Mouse (Mus musculus): Measurements from ENCODE around the gene Cltb. TPM values are rescaled to one million over a fixed set of nuclear protein-coding genes. Genes with fewer than 3 reads are reported as not detected.

Gene Cltb
- total and polyA plus RNA-seq, 3 experiments: 70.6 to 190 (median 73.6) TPM

DNA sequence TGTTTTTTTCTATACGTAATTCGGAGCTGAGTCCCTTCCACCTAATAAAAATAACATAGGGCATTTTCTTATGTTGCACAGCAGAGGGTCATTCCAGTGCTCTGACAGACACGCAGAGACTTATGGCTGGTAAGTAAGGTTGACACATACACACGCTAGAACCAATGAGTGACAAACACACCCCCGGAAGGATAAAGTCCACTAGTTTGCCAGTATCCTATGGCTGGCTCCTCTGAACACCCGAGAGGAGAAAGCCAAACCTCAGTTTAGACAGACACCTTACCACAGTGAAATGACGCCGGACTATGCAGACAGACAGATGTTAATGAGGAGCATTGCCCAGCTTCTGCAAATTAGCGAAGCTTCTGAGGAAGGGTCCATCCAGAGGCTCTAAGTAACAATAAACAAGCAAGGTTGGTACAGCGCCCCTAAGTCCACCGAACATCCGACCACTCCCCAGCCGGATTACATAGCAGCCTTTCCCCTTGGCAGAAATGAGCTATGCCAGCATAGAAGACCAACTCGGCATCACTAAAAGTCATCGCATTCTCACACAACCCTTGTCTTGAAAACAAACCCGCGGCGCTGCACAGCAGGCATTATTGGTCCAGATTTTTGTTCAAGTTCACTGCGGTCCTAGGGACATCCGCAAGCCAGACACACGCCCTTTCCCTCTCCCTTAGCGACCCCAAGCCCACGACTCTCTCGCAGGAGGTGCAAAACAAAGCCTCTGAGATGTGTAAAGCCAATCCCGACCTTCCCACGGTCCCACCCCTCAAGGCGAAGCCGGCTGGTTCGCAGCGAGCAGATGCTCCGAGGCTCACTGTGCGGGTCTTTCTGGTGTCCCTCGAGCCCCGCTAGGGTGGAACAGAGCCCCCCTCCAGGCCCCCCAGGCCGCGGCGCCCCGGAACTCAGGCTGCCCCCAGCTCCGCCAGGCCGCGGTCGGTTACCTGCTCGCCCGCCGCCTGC, 46.6 kb downstream of the Cltb start:
- DNase-seq: no peak

DNA sequence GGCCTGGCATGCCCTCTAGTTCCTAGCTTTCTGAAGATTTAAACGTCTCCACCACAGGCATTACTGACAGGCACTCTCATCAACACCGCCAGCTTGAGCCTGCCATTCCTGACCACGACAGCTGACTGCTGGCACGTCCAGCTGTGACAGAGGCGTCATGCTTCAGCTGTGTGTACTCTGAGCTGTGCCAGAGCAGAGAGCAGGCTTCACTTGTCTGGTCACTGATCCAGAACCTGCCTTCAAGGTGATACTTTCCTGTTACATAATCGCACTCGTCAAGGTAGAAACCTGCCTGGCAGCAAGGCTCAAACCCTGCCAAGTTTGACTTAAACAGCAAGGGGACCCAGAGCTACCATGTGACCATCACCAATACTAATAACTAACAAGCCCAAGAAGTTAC, 48.6 kb downstream of the Cltb start:
- DNase-seq: no peak

DNA sequence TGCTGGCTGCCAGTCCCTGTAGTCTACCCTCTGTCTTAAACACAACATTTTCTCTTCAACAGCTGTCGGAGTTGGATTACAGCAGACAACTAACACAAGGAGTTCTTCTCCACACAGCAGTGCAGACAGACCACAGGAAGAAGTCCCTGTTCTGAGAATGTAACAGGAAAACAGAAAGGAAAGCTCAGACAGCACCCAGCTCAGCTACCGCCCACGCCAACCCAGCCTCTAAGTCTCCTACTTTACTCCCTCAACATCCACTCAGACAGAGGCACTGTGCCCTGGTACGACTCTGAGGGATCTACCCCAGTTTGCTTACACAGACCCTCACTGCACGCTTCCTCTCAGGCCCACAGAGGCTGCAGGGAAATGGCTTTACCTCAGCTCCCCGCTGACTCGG, 50.5 kb downstream of the Cltb start:
- no peak for DNase-seq

DNA sequence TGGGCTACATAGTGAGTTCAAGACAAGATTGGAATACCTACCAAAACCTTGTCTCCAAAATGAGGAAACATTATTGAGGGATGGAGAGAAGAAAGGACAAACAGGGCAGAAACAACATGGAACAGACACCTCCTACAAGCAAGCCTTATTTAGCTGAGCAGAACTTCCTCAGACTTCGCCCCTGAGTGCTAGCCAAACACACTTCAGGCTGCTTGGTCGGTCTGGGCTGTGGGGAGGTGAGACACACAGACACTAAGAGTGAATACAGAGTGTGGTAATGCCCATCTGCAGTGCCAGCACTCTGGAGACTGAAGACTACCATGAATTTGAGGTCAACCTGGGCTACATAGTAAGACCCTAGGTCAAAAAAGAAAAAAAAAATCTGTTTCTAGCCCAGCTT, 51.5 kb downstream of the Cltb start:
- no peak for DNase-seq

DNA sequence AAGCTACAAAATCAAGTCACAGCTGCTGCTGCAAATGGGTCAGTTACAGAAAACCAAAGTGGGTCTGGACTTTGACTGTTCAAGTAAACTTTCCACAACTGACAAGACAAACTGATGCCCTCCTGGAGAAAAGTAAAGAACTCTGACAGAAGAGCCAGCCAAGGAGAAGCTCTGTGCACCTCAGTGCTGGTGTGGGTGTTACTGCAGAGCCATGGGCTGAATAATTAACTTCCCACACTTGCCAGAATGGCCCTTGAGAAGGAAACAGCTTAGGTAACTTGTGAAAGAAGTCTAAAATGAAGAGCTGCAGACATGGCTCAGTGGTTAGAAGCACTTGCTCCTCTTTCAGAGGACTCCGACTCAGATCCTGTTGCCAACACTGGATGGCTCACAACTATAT, 53.5 kb downstream of the Cltb start:
- no peak for DNase-seq

DNA sequence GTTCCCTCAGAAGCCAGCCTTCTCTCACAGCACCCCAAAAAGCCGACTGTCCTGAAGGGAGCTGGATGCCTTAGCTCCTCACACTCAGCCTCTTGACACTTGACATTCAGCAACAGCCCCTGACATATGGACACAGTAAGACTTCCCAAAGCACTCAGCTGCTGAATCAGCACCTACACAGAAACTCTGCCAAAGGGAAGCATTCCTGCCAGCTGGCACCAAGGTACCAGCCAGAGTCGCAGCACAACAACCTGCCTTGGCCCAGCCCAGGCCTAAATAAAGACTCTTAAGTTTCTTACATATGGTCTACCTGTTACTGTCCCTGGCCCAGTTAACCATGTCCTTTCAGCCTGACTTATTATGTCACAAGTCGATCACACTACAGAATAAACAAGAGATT, 54.3 kb downstream of the Cltb start:
- peak; percentile 64 for DNase-seq

DNA sequence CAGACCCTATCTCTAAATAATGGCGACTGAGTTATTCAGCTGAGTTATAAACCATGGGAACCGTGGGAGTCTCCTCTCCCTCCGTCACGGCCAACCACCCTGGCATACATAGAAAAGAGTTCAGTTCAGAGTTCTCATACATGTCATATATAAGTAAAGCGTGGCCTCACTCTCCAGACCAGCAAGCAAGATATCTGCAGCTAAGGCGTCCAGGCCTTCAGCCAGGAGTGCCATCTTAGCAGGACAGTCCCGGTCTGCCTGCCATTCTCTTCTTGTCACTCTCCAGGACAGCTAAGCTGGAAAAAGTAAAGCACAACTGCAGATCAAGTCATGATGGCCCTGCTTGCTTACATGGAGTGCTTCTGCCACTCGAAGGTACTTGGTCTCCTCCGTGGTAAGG, 55.0 kb downstream of the Cltb start:
- no peak for DNase-seq

DNA sequence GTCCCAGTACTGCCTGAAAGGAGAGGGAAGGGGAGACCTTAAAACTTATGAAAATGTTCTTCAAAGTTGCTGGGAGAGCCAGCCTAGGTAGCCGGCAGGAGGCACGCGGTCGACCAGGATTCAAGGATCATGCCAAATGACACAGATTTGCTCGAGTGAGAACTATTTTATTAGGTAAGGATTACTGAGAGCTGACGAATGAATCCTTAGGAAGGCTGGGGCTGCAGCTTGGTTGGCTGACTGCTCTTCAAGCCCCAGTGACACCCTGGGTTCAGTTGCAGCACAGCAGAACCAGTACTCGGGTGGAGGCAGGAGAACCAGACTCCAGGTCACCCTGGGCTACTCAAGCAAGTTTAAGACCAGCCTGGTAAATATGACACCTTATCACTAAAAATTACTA, 63.1 kb downstream of the Cltb start:
- no peak for DNase-seq

Small RNA genes lying within 50 kb of the gene (microRNA-seq; reads per million reads assigned to microRNA genes)
- gene Gm24195: 0 reads per million in 2 experiments

Other genes starting within 250 kb of the Cltb start
- 10 to 100 TPM; 20.3 to 20.8 TPM for gene Cplx2, start 240.0 kb downstream of the Cltb start, total RNA-seq (2021)
- gene Cplx2, start 240.0 kb downstream of the Cltb start, polyA plus RNA-seq (2012; rRNA removed): 22.6 and 23.8 TPM in 2 replicates
- 10 to 100 TPM; 33.6 to 46.0 TPM for gene Thoc3, start 142.5 kb downstream of the Cltb start, total RNA-seq (2021)
- gene Thoc3, start 142.5 kb downstream of the Cltb start, polyA plus RNA-seq (2012; rRNA removed): 49.9 and 54.8 TPM in 2 replicates
- 10 to 100 TPM; 14.1 to 17.5 TPM for gene Simc1, start 107.6 kb downstream of the Cltb start, total RNA-seq (2021)
- gene Simc1, start 107.6 kb downstream of the Cltb start, polyA plus RNA-seq (2012; rRNA removed): 24.4 and 27.9 TPM in 2 replicates
- 100 to 1,000 TPM; 185 to 194 TPM for gene 4833439L19Rik, start 45.9 kb downstream of the Cltb start, total RNA-seq (2021)
- 156 and 161 TPM in 2 replicates for gene 4833439L19Rik, start 45.9 kb downstream of the Cltb start, polyA plus RNA-seq (2012; rRNA removed)
- gene Arl10, start 36.3 kb downstream of the Cltb start, total RNA-seq (2021): 10 to 100 TPM; 35.4 to 61.7 TPM
- gene Arl10, start 36.3 kb downstream of the Cltb start, polyA plus RNA-seq (2012; rRNA removed): 62.5 and 69.5 TPM in 2 replicates
- gene Nop16, start 21.3 kb downstream of the Cltb start, total RNA-seq (2021): 10 to 100 TPM; 57.9 to 59.3 TPM
- gene Nop16, start 21.3 kb downstream of the Cltb start, polyA plus RNA-seq (2012; rRNA removed): 3.2 and 3.3 TPM in 2 replicates
- 100 to 1,000 TPM; 275 to 281 TPM for gene Higd2a, start 21.1 kb downstream of the Cltb start, total RNA-seq (2021)
- gene Higd2a, start 21.1 kb downstream of the Cltb start, polyA plus RNA-seq (2012; rRNA removed): 169 TPM in 2 replicates
- 10 to 100 TPM; 79.4 to 82.3 TPM for gene Faf2, start 10.4 kb upstream of the Cltb start, total RNA-seq (2021)
- gene Faf2, start 10.4 kb upstream of the Cltb start, polyA plus RNA-seq (2012; rRNA removed): 15.7 and 21.0 TPM in 2 replicates
- 100 to 1,000 TPM; 114 to 119 TPM for gene Rnf44, start 82.6 kb upstream of the Cltb start, total RNA-seq (2021)
- gene Rnf44, start 82.6 kb upstream of the Cltb start, polyA plus RNA-seq (2012; rRNA removed): 511 and 555 TPM in 2 replicates
- gene Cdhr2, start 90.1 kb upstream of the Cltb start, total RNA-seq (2021): under 1 TPM in 1 of 2 experiments, not detected in 1; 0.06 TPM
- not detected in 2 replicates for gene Cdhr2, start 90.1 kb upstream of the Cltb start, polyA plus RNA-seq (2012; rRNA removed)
- gene Gprin1, start 138.5 kb upstream of the Cltb start, total RNA-seq (2021): 1 to 10 TPM; 2.3 to 4.3 TPM
- 1.9 and 2.6 TPM in 2 replicates for gene Gprin1, start 138.5 kb upstream of the Cltb start, polyA plus RNA-seq (2012; rRNA removed)
- 1 to 10 TPM; 1.5 to 2.0 TPM for gene Sncb, start 155.3 kb upstream of the Cltb start, total RNA-seq (2021)
- 2.2 and 5.4 TPM in 2 replicates for gene Sncb, start 155.3 kb upstream of the Cltb start, polyA plus RNA-seq (2012; rRNA removed)
- not detected for gene Eif4e1b, start 172.7 kb upstream of the Cltb start, total RNA-seq (2021)
- not detected in 2 replicates for gene Eif4e1b, start 172.7 kb upstream of the Cltb start, polyA plus RNA-seq (2012; rRNA removed)
- gene Tspan17, start 178.0 kb upstream of the Cltb start, total RNA-seq (2021): 10 to 100 TPM; 36.0 to 42.7 TPM
- gene Tspan17, start 178.0 kb upstream of the Cltb start, polyA plus RNA-seq (2012; rRNA removed): 31.1 and 34.0 TPM in 2 replicates

Measured in adrenal gland, adult 2 months (tissue).